Mouse (Mus musculus) liver, embryonic 15.5 days (tissue): ENCODE measurements around the gene Neu4. TPM values are rescaled to one million over a fixed set of nuclear protein-coding genes. Genes with fewer than 3 reads are reported as not detected.
"Not testable (repeated sequence)": the region's sequence is repeated elsewhere in the genome, so short reads cannot be mapped to it uniquely, and the experiment has no call there.

Experiments used
- ATAC-seq: fragments of 200-750 bp; cut with Nextera tagmentation; 2 replicates; pipeline ENCODE4 v1.8.0; 2017; ENCODE audit warnings: moderate number of reproducible peaks, mild to moderate bottlenecking, moderate library complexity; ENCODE audit not compliant: insufficient read depth
- H3K27ac ChIP-seq: fragments of 300-500 bp; sonication (generic); replicated peaks from 2 replicates; pipeline ENCODE4 v1.5.1; 2015; ENCODE audit warnings: mild to moderate bottlenecking, inconsistent platforms
- H3K27me3 ChIP-seq: fragments of 300-500 bp; sonication (generic); 2 replicates; pipeline ENCODE4 v1.6.1; 2015; ENCODE audit warnings: mild to moderate bottlenecking, inconsistent platforms
- H3K36me3 ChIP-seq: fragments of 300-500 bp; sonication (generic); replicated peaks from 2 replicates; pipeline ENCODE4 v1.6.1; 2015; ENCODE audit warnings: moderate library complexity, mild to moderate bottlenecking, inconsistent platforms
- H3K4me1 ChIP-seq: fragments of 300-500 bp; sonication (generic); replicated peaks from 2 replicates; pipeline ENCODE4 v1.6.1; 2015; ENCODE audit warnings: inconsistent platforms
- H3K4me2 ChIP-seq: fragments of 300-500 bp; sonication (generic); 2 replicates; pipeline ENCODE4 v1.6.1; 2015; ENCODE audit warnings: moderate library complexity, mild to moderate bottlenecking, inconsistent platforms
- H3K4me3 ChIP-seq: fragments of 300-500 bp; sonication (generic); replicated peaks from 2 replicates; pipeline ENCODE4 v1.5.1; 2015; ENCODE audit warnings: mild to moderate bottlenecking, inconsistent platforms
- H3K9ac ChIP-seq: fragments of 300-500 bp; sonication (generic); 2 replicates; pipeline ENCODE4 v1.6.1; 2015; ENCODE audit warnings: moderate library complexity, mild to moderate bottlenecking, inconsistent platforms
- H3K9me3 ChIP-seq: fragments of 300-500 bp; sonication (generic); replicated peaks from 2 replicates; pipeline ENCODE4 v1.6.1; 2016; ENCODE audit warnings: inconsistent platforms
- WGBS: fragments of 180-500 bp; shearing (Covaris S2); methylation state at CpG from one replicate; pipeline ENCODE4 v1.1.7; 2015; ENCODE audit warnings: mixed read lengths; ENCODE audit not compliant: insufficient replicate concordance; 5-methylcytosine and 5-hydroxymethylcytosine counted together
- polyA plus RNA-seq: library from polyadenylated mRNA; unstranded; fragments of >200 nt; fragmentation: Nextera tagmentation; extraction: Ambion mirVana; gene quantifications from 2 replicates; pipeline ENCODE4 v1.2.1, GENCODE M21; 2015

Neu4 gene
- polyA plus RNA-seq, 1 experiment from 2014 or later, result not detected

DNA sequence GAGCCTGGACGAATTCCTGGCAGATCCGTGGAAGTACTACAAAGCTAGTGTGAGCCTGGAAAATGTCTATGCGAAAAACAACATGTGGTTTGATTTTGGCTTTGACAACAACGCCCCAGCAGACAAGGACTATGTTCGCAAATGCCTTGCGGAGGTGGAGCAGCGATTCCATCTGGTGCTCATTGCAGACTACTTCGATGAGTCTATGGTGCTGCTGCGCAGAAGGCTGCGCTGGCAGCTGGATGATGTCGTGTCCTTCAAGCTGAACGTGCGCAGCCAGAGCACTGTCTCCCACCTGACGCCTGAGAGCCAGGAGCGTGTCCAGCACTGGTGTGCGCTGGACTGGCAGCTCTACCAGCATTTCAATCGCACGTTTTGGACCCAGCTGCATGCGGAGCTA is 11.4 kb upstream of the Neu4 start:
- H3K9ac ChIP-seq, H3K4me3 ChIP-seq, H3K36me3 ChIP-seq, ATAC-seq, H3K27ac ChIP-seq, H3K4me1 ChIP-seq, H3K27me3 ChIP-seq, H3K4me2 ChIP-seq, H3K9me3 ChIP-seq: not testable (repeated sequence)
- WGBS, result 74% methylated on average over 16 of the region's 19 CpGs

GRCm38 (mm10) chr1:94011643-94012042 is 8.6 kb upstream of the Neu4 start:
- Histone ChIP-seq H3K9ac (no peak overlapping the region), H3K4me2 (no peak overlapping the region), H3K27ac (no peak overlapping the region), H3K27me3 (no peaks in the 10 kb centered on the region), H3K9me3 (no peaks in the 10 kb centered on the region), H3K4me1 (no peaks in the 10 kb centered on the region), H3K36me3 (no peaks in the 10 kb centered on the region), H3K4me3 (no peak overlapping the region)
- ATAC-seq, result no peak
- 38% methylated on average over 3 of the region's 3 CpGs for WGBS

GRCm38 (mm10) chr1:94027506-94028108 is 7.4 kb downstream of the Neu4 start:
- no peak for ATAC-seq
- Histone ChIP-seq H3K4me3 (no peak overlapping the region), H3K4me2 (no peak overlapping the region), H3K9ac (no peak overlapping the region), H3K27ac (no peak overlapping the region), H3K36me3 (no peaks in the 10 kb centered on the region), H3K4me1 (no peaks in the 10 kb centered on the region), H3K9me3 (no peaks in the 10 kb centered on the region), H3K27me3 (no peaks in the 10 kb centered on the region)
- WGBS, result 78% methylated on average over 12 of the region's 12 CpGs

DNA sequence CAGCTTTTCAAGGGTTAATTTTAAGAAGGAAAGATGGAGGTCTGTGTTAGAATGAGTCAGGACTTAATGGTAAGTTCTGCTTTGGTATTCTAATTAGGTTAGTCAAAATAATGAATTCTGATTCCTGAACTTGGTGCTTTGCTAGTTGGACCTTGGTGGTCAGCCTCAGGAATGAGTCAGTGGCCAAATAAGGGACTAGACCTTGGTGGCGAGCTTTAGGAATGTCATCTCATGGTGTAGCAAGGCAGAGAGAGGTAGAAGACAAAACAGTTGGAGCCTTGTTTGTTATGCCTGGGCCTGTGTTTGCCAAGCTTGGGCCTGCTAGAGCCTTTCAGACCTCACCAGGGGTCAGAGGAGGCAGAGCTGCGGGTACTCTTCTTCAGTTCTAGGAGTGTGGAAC is 8.5 kb downstream of the Neu4 start:
- H3K4me3 ChIP-seq, result no peak overlapping the region
- H3K27ac ChIP-seq, result no peak overlapping the region
- no peaks in the 10 kb centered on the region for H3K36me3 ChIP-seq
- no peaks in the 10 kb centered on the region for H3K4me1 ChIP-seq
- no peak overlapping the region for H3K9ac ChIP-seq
- no peak overlapping the region for H3K4me2 ChIP-seq
- ATAC-seq, result no peak
- H3K9me3 ChIP-seq, result no peaks in the 10 kb centered on the region
- WGBS, result 45% methylated on average over 2 of the region's 2 CpGs
- no peaks in the 10 kb centered on the region for H3K27me3 ChIP-seq

DNA sequence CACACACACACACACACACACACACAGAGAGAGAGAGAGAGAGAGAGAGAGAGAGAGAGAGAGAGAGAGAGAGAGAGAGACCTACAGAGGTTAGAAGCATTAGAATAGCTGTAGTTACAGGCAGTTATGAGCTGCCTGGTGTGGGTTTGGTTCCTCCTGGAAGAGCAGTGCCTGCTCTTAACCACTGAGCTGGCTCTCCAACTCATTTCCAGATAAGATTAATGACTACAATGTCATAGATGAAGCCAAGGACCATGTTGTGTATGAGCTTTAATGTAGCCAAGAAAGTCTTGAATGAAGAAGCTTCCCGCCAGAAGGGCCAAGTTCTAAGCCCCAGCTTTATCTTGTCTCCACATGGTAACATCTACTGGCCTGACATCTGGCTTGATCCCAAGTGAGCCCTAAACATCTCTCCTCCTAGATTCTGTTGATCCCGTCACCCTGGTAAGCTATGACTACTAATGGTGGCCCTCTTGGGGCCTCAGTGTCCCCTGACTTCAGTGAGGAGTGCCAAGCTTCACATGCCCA is 12.9 kb downstream of the Neu4 start:
- no peaks in the 10 kb centered on the region for H3K4me1 ChIP-seq
- no peak overlapping the region for H3K4me2 ChIP-seq
- WGBS, result 56% methylated on average over 2 of the region's 2 CpGs
- no peak for ATAC-seq
- H3K9me3 ChIP-seq, result no peaks in the 10 kb centered on the region
- H3K27ac ChIP-seq, result no peak overlapping the region
- no peaks in the 10 kb centered on the region for H3K27me3 ChIP-seq
- H3K4me3 ChIP-seq, result no peak overlapping the region
- H3K9ac ChIP-seq, result no peak overlapping the region
- no peaks in the 10 kb centered on the region for H3K36me3 ChIP-seq

GRCm38 (mm10) chr1:94034984-94035743 is 14.9 kb downstream of the Neu4 start:
- Histone ChIP-seq H3K9ac (no peak overlapping the region), H3K4me1 (no peaks in the 10 kb centered on the region), H3K27ac (no peak overlapping the region), H3K4me3 (peak overlapping the region; percentile 32), H3K4me2 (peak overlapping the region; percentile 58), H3K9me3 (no peaks in the 10 kb centered on the region), H3K27me3 (no peaks in the 10 kb centered on the region), H3K36me3 (no peaks in the 10 kb centered on the region)
- ATAC-seq, result peak; percentile 77
- 1% methylated on average over 25 of the region's 25 CpGs for WGBS

DNA sequence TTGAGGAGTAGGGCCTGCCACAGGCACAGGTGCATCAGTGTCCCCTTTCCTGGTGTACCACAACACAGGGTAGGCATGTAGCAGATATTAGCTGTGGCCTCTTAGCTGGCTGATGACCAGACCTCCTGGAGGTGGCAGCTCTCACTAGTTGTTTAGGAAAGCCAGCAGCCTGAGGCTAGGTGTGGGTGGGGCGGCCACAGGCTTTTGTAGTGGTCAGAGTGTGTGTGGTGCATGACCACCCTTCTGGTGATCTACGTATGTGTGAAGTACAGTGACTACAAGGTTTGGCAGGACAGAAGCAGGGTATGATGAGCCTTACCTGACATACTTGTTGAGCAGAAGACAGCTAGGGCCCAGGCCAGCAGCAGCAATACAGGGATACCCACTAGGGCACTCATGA is 20.1 kb downstream of the Neu4 start:
- H3K9me3 ChIP-seq, result no peaks in the 10 kb centered on the region
- H3K4me1 ChIP-seq, result no peaks in the 10 kb centered on the region
- H3K36me3 ChIP-seq, result no peaks in the 10 kb centered on the region
- no peak overlapping the region for H3K27ac ChIP-seq
- WGBS, result 79% methylated on average over 2 of the region's 2 CpGs
- no peak for ATAC-seq
- no peak overlapping the region for H3K4me3 ChIP-seq
- no peak overlapping the region for H3K9ac ChIP-seq
- no peak overlapping the region for H3K4me2 ChIP-seq
- H3K27me3 ChIP-seq, result no peaks in the 10 kb centered on the region

DNA sequence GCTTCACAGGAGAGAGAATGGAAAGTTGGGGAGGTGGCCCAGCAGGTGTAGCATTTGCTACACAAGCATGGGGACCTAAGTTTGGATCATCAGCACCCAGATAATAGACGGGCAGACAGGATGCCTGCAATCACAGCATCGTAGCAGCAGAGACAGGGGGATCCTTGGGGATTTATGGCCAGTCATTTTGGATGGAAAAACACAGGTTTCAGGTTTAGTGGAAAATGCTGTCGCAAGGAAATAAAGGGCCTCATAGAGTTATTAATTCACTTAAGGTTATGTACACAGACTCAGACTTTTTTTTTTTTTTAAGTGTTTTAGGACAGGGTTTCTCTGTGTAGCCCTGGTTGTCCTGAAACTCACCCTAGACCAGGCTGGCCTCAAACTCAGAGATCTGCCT is 25.3 kb downstream of the Neu4 start:
- WGBS, result 55% methylated on average over 3 of the region's 3 CpGs
- no peaks in the 10 kb centered on the region for H3K27me3 ChIP-seq
- H3K4me2 ChIP-seq, result no peak overlapping the region
- H3K9me3 ChIP-seq, result no peaks in the 10 kb centered on the region
- no peak overlapping the region for H3K4me3 ChIP-seq
- no peak overlapping the region for H3K9ac ChIP-seq
- no peak overlapping the region for H3K27ac ChIP-seq
- no peak for ATAC-seq
- no peaks in the 10 kb centered on the region for H3K36me3 ChIP-seq
- H3K4me1 ChIP-seq, result no peaks in the 10 kb centered on the region

GRCm38 (mm10) chr1:94046544-94046943 is 26.3 kb downstream of the Neu4 start:
- WGBS, result 56% methylated on average over 4 of the region's 4 CpGs

DNA sequence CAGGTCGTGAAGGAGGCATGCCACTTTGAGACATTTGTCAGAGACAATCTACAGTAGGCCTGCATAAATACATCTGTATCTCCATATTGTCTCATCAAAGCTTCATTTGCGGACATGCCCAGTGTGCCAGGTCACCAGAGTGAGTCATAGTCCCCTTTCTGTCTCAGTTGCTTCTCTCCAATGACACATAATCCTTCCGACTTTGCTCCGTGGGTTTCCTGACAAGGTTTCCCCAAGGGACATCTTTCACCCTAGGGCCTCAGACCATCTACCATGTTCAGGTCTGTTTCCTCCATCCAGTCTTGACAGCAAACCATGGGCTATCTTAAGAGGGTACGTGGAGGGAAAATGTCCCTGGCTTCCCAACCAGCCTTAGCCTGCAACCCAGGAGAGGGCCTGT is 30.9 kb downstream of the Neu4 start:
- Histone ChIP-seq H3K9me3 (no peaks in the 10 kb centered on the region), H3K9ac (no peak overlapping the region), H3K36me3 (no peaks in the 10 kb centered on the region), H3K27ac (no peak overlapping the region), H3K4me2 (no peak overlapping the region), H3K4me3 (no peak overlapping the region), H3K4me1 (no peaks in the 10 kb centered on the region), H3K27me3 (no peaks in the 10 kb centered on the region)
- no peak for ATAC-seq
- 60% methylated on average over 5 of the region's 5 CpGs for WGBS

More at GRCm38 (mm10) chr1:94046544-94046943, 26.3 kb downstream of the Neu4 start:
- Histone ChIP-seq H3K4me2 (no peak overlapping the region), H3K4me3 (no peak overlapping the region), H3K27ac (no peak overlapping the region), H3K4me1 (no peaks in the 10 kb centered on the region), H3K27me3 (no peaks in the 10 kb centered on the region), H3K9ac (no peak overlapping the region), H3K9me3 (no peaks in the 10 kb centered on the region), H3K36me3 (no peaks in the 10 kb centered on the region)
- no peak for ATAC-seq

GRCm38 (mm10) chr1:94052373-94052772 is 32.1 kb downstream of the Neu4 start, which contains the start of gene Pdcd1:
Pdcd1 (minus strand) TSS chr1:94052553.
- Histone ChIP-seq H3K9ac (no peak within 1 kb of the TSS), H3K36me3 (no peaks in the 10 kb centered on the region), H3K4me3 (no peak within 1 kb of the TSS), H3K4me2 (no peak within 1 kb of the TSS), H3K9me3 (no peaks in the 10 kb centered on the region), H3K4me1 (no peaks in the 10 kb centered on the region), H3K27me3 (no peaks in the 10 kb centered on the region), H3K27ac (no peak within 1 kb of the TSS)
- ATAC-seq, result no peak
- 38% methylated on average over 6 of the region's 6 CpGs for WGBS
